Mouse (Mus musculus): ENCODE measurements around the gene 1700015F17Rik. TPM values are rescaled to one million over a fixed set of nuclear protein-coding genes. Genes with fewer than 3 reads are reported as not detected.

1700015F17Rik gene
- polyA plus RNA-seq (2015; fragmentation: Nextera tagmentation; extraction: Ambion mirVana): not detected in 2 replicates

- WGBS: 87% methylated on average over 6 of the region's 6 CpGs
- Histone ChIP-seq H3K9ac (no peak within 1 kb of the TSS), H3K36me3 (no peaks in the 10 kb centered on the region), H3K4me2 (no peak within 1 kb of the TSS), H3K27me3 (no peaks in the 10 kb centered on the region), H3K4me1 (peaks cover 14% of the 10 kb centered on the region), H3K9me3 (no peaks in the 10 kb centered on the region), H3K4me3 (no peak within 1 kb of the TSS), H3K27ac (no peak within 1 kb of the TSS)
- no peak for ATAC-seq (ENCODE audit: insufficient number of reproducible peaks, insufficient read depth, low FRiP score, low TSS enrichment, low read depth)
Observed at GRCm38 (mm10) chr5:5479043-5479442, at the start of gene 1700015F17Rik. Gene 1700015F17Rik (minus strand): TSS chr5:5479143.

- 85% methylated on average over 5 of the region's 5 CpGs for WGBS
- Histone ChIP-seq H3K36me3 (peaks cover 8% of the 10 kb centered on the region), H3K4me3 (no peak overlapping the region), H3K27me3 (no peaks in the 10 kb centered on the region), H3K27ac (no peak overlapping the region), H3K9ac (no peak overlapping the region), H3K4me1 (peaks cover 5% of the 10 kb centered on the region; the same call in 1 of the 2 replicates), H3K9me3 (no peaks in the 10 kb centered on the region), H3K4me2 (peak overlapping the region; percentile 79)
- no peak for ATAC-seq (ENCODE audit: insufficient number of reproducible peaks, insufficient read depth, low FRiP score, low TSS enrichment, low read depth)
Observed at GRCm38 (mm10) chr5:5515411-5515810, 36.5 kb upstream of the 1700015F17Rik start.

- peaks cover 13% of the 10 kb centered on the region for H3K4me1 ChIP-seq
- H3K27ac ChIP-seq: peak within 1 kb of the TSS; percentile 93
- no peaks in the 10 kb centered on the region for H3K27me3 ChIP-seq
- H3K4me2 ChIP-seq: peak within 1 kb of the TSS; percentile 79
- under 1% methylated on average over 77 of the region's 79 CpGs for WGBS
- H3K4me3 ChIP-seq: peak within 1 kb of the TSS; percentile 66
- peak; percentile 94 for ATAC-seq (ENCODE audit: insufficient number of reproducible peaks, insufficient read depth, low FRiP score, low TSS enrichment, low read depth)
- no peaks in the 10 kb centered on the region for H3K9me3 ChIP-seq
- H3K9ac ChIP-seq: peak within 1 kb of the TSS; percentile 83
- peaks cover 8% of the 10 kb centered on the region for H3K36me3 ChIP-seq
Observed at GRCm38 (mm10) chr5:5514196-5515076, 35.5 kb upstream of the 1700015F17Rik start, which contains the start of gene Cldn12. Gene Cldn12 (minus strand): TSS chr5:5514958.

- no peak overlapping the region for H3K4me2 ChIP-seq
- 84% methylated on average over 3 of the region's 3 CpGs for WGBS
- H3K9ac ChIP-seq: no peak overlapping the region
- H3K4me3 ChIP-seq: no peak overlapping the region
- ATAC-seq (ENCODE audit: insufficient number of reproducible peaks, insufficient read depth, low FRiP score, low TSS enrichment, low read depth): no peak
- H3K9me3 ChIP-seq: no peaks in the 10 kb centered on the region
- no peak overlapping the region for H3K27ac ChIP-seq
- H3K4me1 ChIP-seq: peaks cover 22% of the 10 kb centered on the region
- no peaks in the 10 kb centered on the region for H3K27me3 ChIP-seq
- H3K36me3 ChIP-seq: peaks cover 25% of the 10 kb centered on the region
Observed at GRCm38 (mm10) chr5:5511401-5511800, 32.5 kb upstream of the 1700015F17Rik start.

GRCm38 (mm10) chr5:5510989-5511388 is 32.0 kb upstream of the 1700015F17Rik start:
- Histone ChIP-seq H3K36me3 (peaks cover 26% of the 10 kb centered on the region), H3K27ac (no peak overlapping the region), H3K9me3 (no peaks in the 10 kb centered on the region), H3K4me2 (no peak overlapping the region), H3K9ac (no peak overlapping the region), H3K4me1 (peaks cover 22% of the 10 kb centered on the region), H3K4me3 (no peak overlapping the region), H3K27me3 (no peaks in the 10 kb centered on the region)
- WGBS: 73% methylated on average over 5 of the region's 5 CpGs
- no peak for ATAC-seq (ENCODE audit: insufficient number of reproducible peaks, insufficient read depth, low FRiP score, low TSS enrichment, low read depth)

- ATAC-seq (ENCODE audit: insufficient number of reproducible peaks, insufficient read depth, low FRiP score, low TSS enrichment, low read depth): no peak
- Histone ChIP-seq H3K9ac (no peak overlapping the region), H3K27ac (no peak overlapping the region), H3K4me3 (no peak overlapping the region), H3K4me2 (no peak overlapping the region), H3K9me3 (no peaks in the 10 kb centered on the region), H3K36me3 (peaks cover 26% of the 10 kb centered on the region), H3K4me1 (peaks cover 22% of the 10 kb centered on the region), H3K27me3 (no peaks in the 10 kb centered on the region)
- WGBS: 65% methylated on average over 10 of the region's 10 CpGs
Observed at GRCm38 (mm10) chr5:5510304-5510887, 31.5 kb upstream of the 1700015F17Rik start.

GRCm38 (mm10) chr5:5508231-5508630 is 29.3 kb upstream of the 1700015F17Rik start:
- H3K9ac ChIP-seq: no peak overlapping the region
- peaks cover 19% of the 10 kb centered on the region for H3K4me1 ChIP-seq
- WGBS: 84% methylated on average over 10 of the region's 10 CpGs
- H3K36me3 ChIP-seq: peaks cover 34% of the 10 kb centered on the region
- no peaks in the 10 kb centered on the region for H3K27me3 ChIP-seq
- no peak overlapping the region for H3K4me2 ChIP-seq
- no peak overlapping the region for H3K27ac ChIP-seq
- no peaks in the 10 kb centered on the region for H3K9me3 ChIP-seq
- ATAC-seq (ENCODE audit: insufficient number of reproducible peaks, insufficient read depth, low FRiP score, low TSS enrichment, low read depth): no peak
- no peak overlapping the region for H3K4me3 ChIP-seq

- 62% methylated on average over 20 of the region's 20 CpGs for WGBS
- H3K27ac ChIP-seq: no peak overlapping the region
- H3K27me3 ChIP-seq: no peaks in the 10 kb centered on the region
- H3K9ac ChIP-seq: no peak overlapping the region
- H3K4me3 ChIP-seq: no peak overlapping the region
- no peak overlapping the region for H3K4me2 ChIP-seq
- no peak for ATAC-seq (ENCODE audit: insufficient number of reproducible peaks, insufficient read depth, low FRiP score, low TSS enrichment, low read depth)
- peaks cover 19% of the 10 kb centered on the region for H3K4me1 ChIP-seq
- peaks cover 34% of the 10 kb centered on the region for H3K36me3 ChIP-seq
- H3K9me3 ChIP-seq: no peaks in the 10 kb centered on the region
Observed at GRCm38 (mm10) chr5:5507701-5508225, 28.8 kb upstream of the 1700015F17Rik start.

GRCm38 (mm10) chr5:5504456-5504855 is 25.5 kb upstream of the 1700015F17Rik start:
- no peak overlapping the region for H3K4me3 ChIP-seq
- WGBS: 90% methylated on average over 13 of the region's 13 CpGs
- no peak overlapping the region for H3K9ac ChIP-seq
- no peak for ATAC-seq (ENCODE audit: insufficient number of reproducible peaks, insufficient read depth, low FRiP score, low TSS enrichment, low read depth)
- H3K4me1 ChIP-seq: peaks cover 10% of the 10 kb centered on the region
- no peak overlapping the region for H3K4me2 ChIP-seq
- H3K9me3 ChIP-seq: no peaks in the 10 kb centered on the region
- no peaks in the 10 kb centered on the region for H3K27me3 ChIP-seq
- H3K27ac ChIP-seq: no peak overlapping the region
- peaks cover 26% of the 10 kb centered on the region for H3K36me3 ChIP-seq

- WGBS: 81% methylated on average over 4 of the region's 4 CpGs
- H3K9ac ChIP-seq: no peak overlapping the region
Observed at GRCm38 (mm10) chr5:5503381-5503780, 24.4 kb upstream of the 1700015F17Rik start.

GRCm38 (mm10) chr5:5501583-5501982 is 22.6 kb upstream of the 1700015F17Rik start:
- H3K4me2 ChIP-seq: no peak overlapping the region
- no peak overlapping the region for H3K9ac ChIP-seq
- H3K27ac ChIP-seq: no peak overlapping the region
- no peak overlapping the region for H3K4me3 ChIP-seq
- H3K4me1 ChIP-seq: no peaks in the 10 kb centered on the region
- WGBS: 87% methylated on average over 2 of the region's 2 CpGs
- peaks cover 11% of the 10 kb centered on the region for H3K36me3 ChIP-seq
- H3K27me3 ChIP-seq: no peaks in the 10 kb centered on the region
- no peaks in the 10 kb centered on the region for H3K9me3 ChIP-seq
- no peak for ATAC-seq (ENCODE audit: insufficient number of reproducible peaks, insufficient read depth, low FRiP score, low TSS enrichment, low read depth)

More at GRCm38 (mm10) chr5:5503381-5503780, 24.4 kb upstream of the 1700015F17Rik start:
- Histone ChIP-seq H3K4me2 (no peak overlapping the region), H3K36me3 (peaks cover 26% of the 10 kb centered on the region), H3K27me3 (no peaks in the 10 kb centered on the region), H3K27ac (no peak overlapping the region), H3K9me3 (no peaks in the 10 kb centered on the region), H3K4me3 (no peak overlapping the region), H3K4me1 (peaks cover 4% of the 10 kb centered on the region; the same call in 1 of the 2 replicates)
- ATAC-seq (ENCODE audit: insufficient number of reproducible peaks, insufficient read depth, low FRiP score, low TSS enrichment, low read depth): no peak

Data from embryonic facial prominence, embryonic 13.5 days (tissue).